Mouse (Mus musculus) lung, embryonic 15.5 days (tissue): ENCODE measurements around the gene AC170998.1. TPM values are rescaled to one million over a fixed set of nuclear protein-coding genes. Genes with fewer than 3 reads are reported as not detected.
A peak's percentile ranks its signal among the peaks of the same experiment; 100 is the strongest.

ENCODE experiments used
- ATAC-seq: fragments of 200-750 bp; cut with Nextera tagmentation; 2 replicates; pipeline ENCODE4 v1.8.0; 2017; ENCODE audit warnings: moderate number of reproducible peaks, borderline replicate concordance; ENCODE audit not compliant: low FRiP score, low TSS enrichment; ENCODE audit errors: extremely low read depth
- H3K27ac ChIP-seq: fragments of 300-500 bp; sonication (generic); 2 replicates; pipeline ENCODE4 v1.5.1; 2015; ENCODE audit warnings: moderate library complexity, mild to moderate bottlenecking, inconsistent platforms
- H3K27me3 ChIP-seq: fragments of 300-500 bp; sonication (generic); 2 replicates; pipeline ENCODE4 v1.6.1; 2015; ENCODE audit warnings: inconsistent platforms
- H3K36me3 ChIP-seq: fragments of 300-500 bp; sonication (generic); 2 replicates; pipeline ENCODE4 v1.6.1; 2015; ENCODE audit warnings: inconsistent platforms
- H3K4me1 ChIP-seq: fragments of 300-500 bp; sonication (generic); 2 replicates; pipeline ENCODE4 v1.6.1; 2015; ENCODE audit warnings: inconsistent platforms
- H3K4me2 ChIP-seq: fragments of 300-500 bp; sonication (generic); 2 replicates; pipeline ENCODE4 v1.6.1; 2015; ENCODE audit warnings: inconsistent platforms, mild to moderate bottlenecking, moderate library complexity
- H3K4me3 ChIP-seq: fragments of 300-500 bp; sonication (generic); 2 replicates; pipeline ENCODE4 v1.5.1; 2015; ENCODE audit warnings: mild to moderate bottlenecking, inconsistent platforms
- H3K9ac ChIP-seq: fragments of 300-500 bp; sonication (generic); 2 replicates; pipeline ENCODE4 v1.6.1; 2015; ENCODE audit warnings: inconsistent platforms
- H3K9me3 ChIP-seq: fragments of 300-500 bp; sonication (generic); 2 replicates; pipeline ENCODE4 v1.6.1; 2016; ENCODE audit warnings: inconsistent platforms
- WGBS: fragments of 180-500 bp; shearing (Covaris S2); methylation state at CpG from one replicate; pipeline ENCODE4 v1.1.7; 2015; 5-methylcytosine and 5-hydroxymethylcytosine counted together
- polyA plus RNA-seq: library from polyadenylated mRNA; unstranded; fragments of >200 nt; fragmentation: Nextera tagmentation; extraction: Ambion mirVana; gene quantifications from 2 replicates; pipeline ENCODE4 v1.2.1, GENCODE M21; 2015

The AC170998.1 gene
- polyA plus RNA-seq, 1 experiment from 2014 or later = 3.0 TPM

GRCm38 (mm10) chr17:28694078-28694477, 31.8 kb upstream of the AC170998.1 start:
- ATAC-seq = no peak
- WGBS = 58% methylated on average over 2 of the region's 2 CpGs
- H3K9ac ChIP-seq = no peak overlapping the region; the same call in 1 of the 2 replicates

GRCm38 (mm10) chr17:28694832-28695231, 31.1 kb upstream of the AC170998.1 start:
- Histone ChIP-seq H3K9me3 (no peaks in the 10 kb centered on the region), H3K27ac (no peak overlapping the region), H3K4me2 (no peak overlapping the region), H3K9ac (no peak overlapping the region), H3K4me3 (no peak overlapping the region), H3K4me1 (peaks cover 65% of the 10 kb centered on the region), H3K27me3 (no peaks in the 10 kb centered on the region; the same call in 1 of the 2 replicates), H3K36me3 (0 out of 2 replicates have a peak, but pooled peaks cover 4% of the 10 kb centered on the region)
- WGBS = 78% methylated on average over 4 of the region's 4 CpGs
- no peak for ATAC-seq

More at GRCm38 (mm10) chr17:28694078-28694477, 31.8 kb upstream of the AC170998.1 start:
- Histone ChIP-seq H3K36me3 (0 out of 2 replicates have a peak, but pooled peaks cover 4% of the 10 kb centered on the region), H3K27ac (no peak overlapping the region), H3K4me1 (peaks cover 71% of the 10 kb centered on the region), H3K4me3 (no peak overlapping the region), H3K4me2 (peak overlapping the region; percentile 66; the same call in 1 of the 2 replicates), H3K9me3 (no peaks in the 10 kb centered on the region), H3K27me3 (peaks cover 6% of the 10 kb centered on the region; the same call in 1 of the 2 replicates)

- peaks cover 63% of the 10 kb centered on the region for H3K4me1 ChIP-seq
- peak overlapping the region; percentile 52 for H3K27ac ChIP-seq
Observed at GRCm38 (mm10) chr17:28696641-28697040, 29.2 kb upstream of the AC170998.1 start.

GRCm38 (mm10) chr17:28697290-28698195, 28.3 kb upstream of the AC170998.1 start:
- H3K27ac ChIP-seq = peak overlapping the region; percentile 52
- no peak for ATAC-seq
- H3K4me3 ChIP-seq = no peak overlapping the region
- H3K27me3 ChIP-seq = no peaks in the 10 kb centered on the region
- H3K9ac ChIP-seq = no peak overlapping the region
- peaks cover 63% of the 10 kb centered on the region for H3K4me1 ChIP-seq
- H3K4me2 ChIP-seq = peak overlapping the region; percentile 35
- 32% methylated on average over 13 of the region's 13 CpGs for WGBS
- no peaks in the 10 kb centered on the region for H3K9me3 ChIP-seq
- 0 out of 2 replicates have a peak, but pooled peaks cover 9% of the 10 kb centered on the region for H3K36me3 ChIP-seq

More at GRCm38 (mm10) chr17:28696641-28697040, 29.2 kb upstream of the AC170998.1 start:
- Histone ChIP-seq H3K36me3 (0 out of 2 replicates have a peak, but pooled peaks cover 9% of the 10 kb centered on the region), H3K4me2 (peak overlapping the region; percentile 35), H3K9ac (no peak overlapping the region), H3K9me3 (no peaks in the 10 kb centered on the region), H3K4me3 (no peak overlapping the region), H3K27me3 (no peaks in the 10 kb centered on the region)
- 19% methylated on average over 2 of the region's 2 CpGs for WGBS
- ATAC-seq = no peak

- no peaks in the 10 kb centered on the region for H3K9me3 ChIP-seq
- H3K4me2 ChIP-seq = no peak overlapping the region
- WGBS = 34% methylated on average over 4 of the region's 4 CpGs
- no peak for ATAC-seq
- no peak overlapping the region for H3K4me3 ChIP-seq
- no peak overlapping the region for H3K9ac ChIP-seq
- 0 out of 2 replicates have a peak, but pooled peaks cover 9% of the 10 kb centered on the region for H3K36me3 ChIP-seq
- H3K27ac ChIP-seq = peak overlapping the region; percentile 52
- H3K4me1 ChIP-seq = peaks cover 58% of the 10 kb centered on the region
- H3K27me3 ChIP-seq = no peaks in the 10 kb centered on the region
Observed at GRCm38 (mm10) chr17:28698245-28698644, 27.6 kb upstream of the AC170998.1 start.

GRCm38 (mm10) chr17:28698672-28699071, 27.2 kb upstream of the AC170998.1 start:
- Histone ChIP-seq H3K4me2 (no peak overlapping the region), H3K9ac (no peak overlapping the region), H3K9me3 (no peaks in the 10 kb centered on the region), H3K27ac (0 out of 2 replicates have a peak overlapping the region, but pooled peaks have one; percentile 52), H3K4me3 (no peak overlapping the region), H3K27me3 (no peaks in the 10 kb centered on the region), H3K4me1 (peaks cover 54% of the 10 kb centered on the region), H3K36me3 (0 out of 2 replicates have a peak, but pooled peaks cover 7% of the 10 kb centered on the region)
- no peak for ATAC-seq
- WGBS = 46% methylated on average over 2 of the region's 2 CpGs

GRCm38 (mm10) chr17:28699789-28700188, 26.1 kb upstream of the AC170998.1 start:
- no peak overlapping the region for H3K4me2 ChIP-seq
- H3K27ac ChIP-seq = no peak overlapping the region; the same call in 1 of the 2 replicates
- no peaks in the 10 kb centered on the region for H3K9me3 ChIP-seq
- H3K27me3 ChIP-seq = no peaks in the 10 kb centered on the region
- no peak overlapping the region for H3K4me3 ChIP-seq
- 79% methylated on average over 7 of the region's 7 CpGs for WGBS
- no peak overlapping the region for H3K9ac ChIP-seq
- 0 out of 2 replicates have a peak, but pooled peaks cover 5% of the 10 kb centered on the region for H3K36me3 ChIP-seq
- H3K4me1 ChIP-seq = peaks cover 46% of the 10 kb centered on the region
- ATAC-seq = no peak

GRCm38 (mm10) chr17:28701171-28701570, 24.7 kb upstream of the AC170998.1 start:
- Histone ChIP-seq H3K27ac (no peak overlapping the region), H3K4me3 (no peak overlapping the region), H3K4me2 (no peak overlapping the region), H3K9ac (no peak overlapping the region), H3K27me3 (no peaks in the 10 kb centered on the region), H3K36me3 (0 out of 2 replicates have a peak, but pooled peaks cover 5% of the 10 kb centered on the region), H3K4me1 (peaks cover 41% of the 10 kb centered on the region), H3K9me3 (no peaks in the 10 kb centered on the region)
- no peak for ATAC-seq
- 76% methylated on average over 4 of the region's 4 CpGs for WGBS

- H3K9me3 ChIP-seq = no peaks in the 10 kb centered on the region
- 82% methylated on average over 3 of the region's 3 CpGs for WGBS
- H3K4me2 ChIP-seq = no peak overlapping the region
- no peak for ATAC-seq
- H3K27ac ChIP-seq = no peak overlapping the region
- H3K36me3 ChIP-seq = 0 out of 2 replicates have a peak, but pooled peaks cover 5% of the 10 kb centered on the region
- no peak overlapping the region for H3K9ac ChIP-seq
- no peaks in the 10 kb centered on the region for H3K27me3 ChIP-seq
- H3K4me3 ChIP-seq = no peak overlapping the region
- peaks cover 38% of the 10 kb centered on the region for H3K4me1 ChIP-seq
Observed at GRCm38 (mm10) chr17:28701737-28702136, 24.1 kb upstream of the AC170998.1 start.

GRCm38 (mm10) chr17:28702646-28703045, 23.2 kb upstream of the AC170998.1 start:
- no peak overlapping the region for H3K4me2 ChIP-seq
- H3K9me3 ChIP-seq = no peaks in the 10 kb centered on the region
- H3K4me1 ChIP-seq = peaks cover 29% of the 10 kb centered on the region
- no peak overlapping the region for H3K9ac ChIP-seq
- ATAC-seq = no peak
- no peak overlapping the region for H3K4me3 ChIP-seq
- H3K36me3 ChIP-seq = 0 out of 2 replicates have a peak, but pooled peaks cover 5% of the 10 kb centered on the region
- H3K27me3 ChIP-seq = no peaks in the 10 kb centered on the region
- no peak overlapping the region for H3K27ac ChIP-seq
- WGBS = 28% methylated on average over 2 of the region's 2 CpGs

GRCm38 (mm10) chr17:28706697-28707096, 19.2 kb upstream of the AC170998.1 start:
- H3K27me3 ChIP-seq = no peaks in the 10 kb centered on the region
- no peaks in the 10 kb centered on the region for H3K36me3 ChIP-seq
- H3K4me3 ChIP-seq = no peak overlapping the region
- ATAC-seq = no peak
- peaks cover 19% of the 10 kb centered on the region for H3K4me1 ChIP-seq
- no peak overlapping the region for H3K4me2 ChIP-seq
- H3K27ac ChIP-seq = no peak overlapping the region
- H3K9ac ChIP-seq = no peak overlapping the region
- WGBS = 52% methylated on average over 1 of the region's 1 CpGs
- H3K9me3 ChIP-seq = no peaks in the 10 kb centered on the region
